Mouse (Mus musculus) liver, embryonic 11.5 days (tissue): ENCODE data around the gene Strap. TPM values are rescaled to one million over a fixed set of nuclear protein-coding genes. Genes with fewer than 3 reads are reported as not detected.

Source experiments
- ATAC-seq: fragments of 200-750 bp; cut with Nextera tagmentation; replicated peaks from 2 replicates; pipeline ENCODE4 v1.8.0; 2017; ENCODE audit warnings: moderate number of reproducible peaks, mild to moderate bottlenecking, moderate TSS enrichment, moderate library complexity; ENCODE audit not compliant: low FRiP score
- DNase-seq: peaks from one replicate; pipeline ENCODE4 v3.0.0-alpha.2; 2017; ENCODE audit warnings: low spot score
- H3K27ac ChIP-seq: fragments of 300-500 bp; sonication (generic); 2 replicates; pipeline ENCODE4 v1.5.1; 2014; ENCODE audit warnings: mild to moderate bottlenecking, low read depth, low read length, control low read depth
- H3K27me3 ChIP-seq: fragments of 300-500 bp; sonication (generic); replicated peaks from 2 replicates; pipeline ENCODE4 v1.6.1; 2014; ENCODE audit warnings: low read length, mixed read lengths; ENCODE audit not compliant: control insufficient read depth, insufficient read depth
- H3K36me3 ChIP-seq: fragments of 300-500 bp; sonication (generic); 2 replicates; pipeline ENCODE4 v1.6.1; 2014; ENCODE audit warnings: mild to moderate bottlenecking, low read length, moderate library complexity, mixed read lengths; ENCODE audit not compliant: control insufficient read depth, insufficient read depth
- H3K4me1 ChIP-seq: fragments of 300-500 bp; sonication (generic); replicated peaks from 2 replicates; pipeline ENCODE4 v1.6.1; 2014; ENCODE audit warnings: low read length, mixed read lengths; ENCODE audit not compliant: control insufficient read depth, insufficient read depth
- H3K4me2 ChIP-seq: fragments of 300-500 bp; sonication (generic); 2 replicates; pipeline ENCODE4 v1.6.1; 2014; ENCODE audit warnings: mild to moderate bottlenecking, control low read depth, moderate library complexity
- H3K4me3 ChIP-seq: fragments of 300-500 bp; sonication (generic); 2 replicates; pipeline ENCODE4 v1.5.1; 2014; ENCODE audit warnings: low read depth, low read length, control low read depth
- H3K9ac ChIP-seq: fragments of 300-500 bp; sonication (generic); 2 replicates; pipeline ENCODE4 v1.6.1; 2014; ENCODE audit warnings: low read depth, low read length, control low read depth
- H3K9me3 ChIP-seq: fragments of 300-500 bp; sonication (generic); 2 replicates; pipeline ENCODE4 v1.6.1; 2016; ENCODE audit warnings: low read length, inconsistent platforms, mixed read lengths; ENCODE audit not compliant: control insufficient read depth
- WGBS: fragments of 180-500 bp; shearing (Covaris S2); extraction: QIAGEN DNeasy Blood & Tissue Kit; methylation state at CpG from one replicate; pipeline ENCODE4 v1.1.7; 2014; 5-methylcytosine and 5-hydroxymethylcytosine counted together
- polyA plus RNA-seq: library from polyadenylated mRNA; unstranded; fragments of >200 nt; fragmentation: Nextera tagmentation; extraction: Ambion mirVana; gene quantifications from 2 replicates; pipeline ENCODE4 v1.2.1, GENCODE M21; 2014

Gene Strap
- polyA plus RNA-seq, 1 experiment from 2014 or later, result 188 TPM

DNA sequence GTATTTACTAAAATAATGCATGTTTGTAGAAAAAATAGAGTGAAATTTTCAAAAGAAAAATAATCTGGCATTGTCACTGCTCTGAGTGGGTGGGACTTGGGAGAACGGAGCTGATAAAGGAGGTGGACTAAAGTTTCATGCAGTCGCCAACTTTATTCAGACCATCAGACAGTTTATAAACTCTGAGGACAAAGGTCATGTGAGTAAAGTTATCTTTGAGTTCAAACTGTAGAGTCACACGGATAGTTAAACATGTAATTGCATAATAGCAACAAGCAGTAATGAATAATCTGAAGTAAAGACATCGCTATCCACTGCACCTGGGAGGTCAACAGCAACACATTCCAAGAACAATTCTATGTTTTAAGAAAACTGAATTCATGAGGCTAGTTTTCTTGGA is 9.8 kb downstream of the Strap start:
- DNase-seq, result no peak
- Histone ChIP-seq H3K27me3 (no peaks in the 10 kb centered on the region), H3K9ac (no peak overlapping the region), H3K4me1 (no peaks in the 10 kb centered on the region; the same call in none of the 2 replicates), H3K36me3 (peaks cover 35% of the 10 kb centered on the region), H3K4me3 (no peak overlapping the region), H3K9me3 (no peaks in the 10 kb centered on the region), H3K27ac (no peak overlapping the region), H3K4me2 (no peak overlapping the region)
- WGBS, result 87% methylated on average over 4 of the region's 4 CpGs
- ATAC-seq, result no peak

DNA sequence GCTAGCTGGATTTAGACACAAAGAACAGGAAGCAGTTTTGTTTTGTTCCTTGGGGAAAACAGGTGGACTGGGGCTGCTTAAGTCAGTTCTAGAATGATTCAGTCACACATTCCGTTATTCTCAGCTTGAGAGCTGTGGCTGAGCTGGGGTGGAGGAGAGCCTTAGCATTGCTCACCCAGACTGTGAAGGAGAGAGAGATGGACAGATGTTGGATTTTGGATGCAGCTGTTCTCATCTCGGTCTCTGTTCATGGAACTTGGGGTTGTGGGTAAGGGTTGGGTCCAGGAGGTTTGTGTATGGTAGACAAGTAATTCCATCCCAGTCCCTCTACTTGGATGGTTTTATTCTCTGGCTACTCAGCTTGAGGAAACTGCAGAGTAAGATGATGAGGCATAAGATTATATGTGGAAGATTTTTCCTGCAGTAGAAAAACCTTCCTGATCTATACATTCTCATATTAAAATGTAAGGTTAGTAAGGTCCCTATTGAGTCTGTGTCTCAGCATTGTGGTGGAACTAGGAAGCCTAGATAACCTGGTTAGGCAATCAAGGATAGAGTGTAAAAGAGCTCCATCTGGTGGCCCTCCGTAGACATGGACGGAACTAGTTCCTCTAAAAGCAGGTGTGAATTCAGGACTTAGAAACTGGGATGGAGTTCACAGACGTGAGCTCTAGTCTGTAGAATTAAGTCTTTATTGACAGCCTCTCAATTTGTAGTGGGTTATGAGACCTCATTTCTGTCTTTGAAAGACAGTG is 12.5 kb downstream of the Strap start:
- Histone ChIP-seq H3K4me2 (no peak overlapping the region), H3K27me3 (no peaks in the 10 kb centered on the region), H3K9ac (no peak overlapping the region), H3K4me1 (no peaks in the 10 kb centered on the region), H3K36me3 (peaks cover 34% of the 10 kb centered on the region), H3K4me3 (no peak overlapping the region), H3K27ac (no peak overlapping the region), H3K9me3 (no peaks in the 10 kb centered on the region)
- WGBS, result 79% methylated on average over 5 of the region's 5 CpGs
- DNase-seq (peak; percentile 21), ATAC-seq (peak; percentile 57; the same call in 1 of the 2 replicates)

DNA sequence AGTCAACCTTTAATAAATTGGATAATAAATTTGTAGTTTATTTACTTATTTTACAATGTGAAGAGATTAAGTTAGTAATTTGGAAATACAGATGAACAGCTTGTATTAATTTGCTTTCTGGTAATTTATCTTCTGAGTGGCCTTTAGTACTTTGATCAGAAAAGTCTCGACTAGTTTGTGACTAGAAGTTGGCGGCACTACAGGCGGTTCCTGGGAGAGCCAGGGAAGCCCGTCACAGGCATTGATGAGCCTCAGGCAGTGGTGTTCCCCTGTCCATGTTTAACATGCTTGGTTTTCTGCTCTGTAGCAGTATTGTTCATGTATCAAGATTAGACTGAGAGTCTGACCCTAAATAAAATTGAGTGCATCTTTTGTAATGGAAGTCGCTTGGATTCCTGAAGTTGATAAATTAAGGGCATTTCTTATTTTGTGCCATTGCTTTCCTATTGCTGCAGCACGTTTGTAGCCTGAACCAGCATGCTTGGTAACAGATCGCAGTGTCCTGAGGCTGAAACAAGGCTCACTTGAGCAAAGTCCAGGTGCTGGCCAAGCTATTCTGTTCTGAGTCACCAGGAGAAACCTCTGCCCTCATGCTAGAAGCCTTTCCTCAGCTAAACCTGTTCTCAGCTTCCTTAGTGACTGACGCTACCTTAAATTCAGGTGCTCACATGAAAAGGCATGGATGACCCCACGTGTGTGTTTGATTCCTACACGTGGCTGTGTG is 16.8 kb downstream of the Strap start:
- H3K4me2 ChIP-seq, result no peak overlapping the region
- ATAC-seq (no peak), DNase-seq (peak; percentile 26)
- no peak overlapping the region for H3K27ac ChIP-seq
- H3K27me3 ChIP-seq, result no peaks in the 10 kb centered on the region
- H3K9ac ChIP-seq, result no peak overlapping the region
- 0 out of 2 replicates have a peak, but pooled peaks cover 2% of the 10 kb centered on the region for H3K4me1 ChIP-seq
- H3K4me3 ChIP-seq, result no peak overlapping the region
- H3K36me3 ChIP-seq, result peaks cover 21% of the 10 kb centered on the region
- WGBS, result 88% methylated on average over 10 of the region's 10 CpGs
- no peaks in the 10 kb centered on the region for H3K9me3 ChIP-seq

DNA sequence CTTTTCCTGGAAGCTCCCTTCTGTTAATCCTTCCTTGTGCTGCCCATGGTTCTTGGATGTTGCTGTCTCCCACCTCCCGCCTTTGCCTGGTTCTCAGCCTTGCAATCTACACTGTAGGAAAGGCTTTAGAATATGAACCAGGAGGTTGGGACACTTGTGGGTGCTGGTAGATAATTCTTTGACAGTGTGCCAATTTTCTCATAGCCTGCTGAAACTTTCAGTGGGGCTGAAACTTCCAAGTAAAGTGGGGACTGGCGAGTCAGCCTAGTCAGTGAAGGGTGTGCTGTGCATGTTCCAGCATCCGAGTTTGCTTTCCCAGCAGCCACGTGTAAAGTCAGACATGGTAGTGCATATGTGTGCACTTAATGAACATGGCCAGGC is 17.4 kb downstream of the Strap start:
- Histone ChIP-seq H3K9me3 (no peaks in the 10 kb centered on the region), H3K27me3 (no peaks in the 10 kb centered on the region), H3K4me1 (0 out of 2 replicates have a peak, but pooled peaks cover 2% of the 10 kb centered on the region), H3K36me3 (peaks cover 21% of the 10 kb centered on the region), H3K4me3 (no peak overlapping the region), H3K27ac (no peak overlapping the region), H3K9ac (no peak overlapping the region), H3K4me2 (no peak overlapping the region)
- 87% methylated on average over 4 of the region's 4 CpGs for WGBS
- ATAC-seq (no peak), DNase-seq (peak; percentile 27)

DNA sequence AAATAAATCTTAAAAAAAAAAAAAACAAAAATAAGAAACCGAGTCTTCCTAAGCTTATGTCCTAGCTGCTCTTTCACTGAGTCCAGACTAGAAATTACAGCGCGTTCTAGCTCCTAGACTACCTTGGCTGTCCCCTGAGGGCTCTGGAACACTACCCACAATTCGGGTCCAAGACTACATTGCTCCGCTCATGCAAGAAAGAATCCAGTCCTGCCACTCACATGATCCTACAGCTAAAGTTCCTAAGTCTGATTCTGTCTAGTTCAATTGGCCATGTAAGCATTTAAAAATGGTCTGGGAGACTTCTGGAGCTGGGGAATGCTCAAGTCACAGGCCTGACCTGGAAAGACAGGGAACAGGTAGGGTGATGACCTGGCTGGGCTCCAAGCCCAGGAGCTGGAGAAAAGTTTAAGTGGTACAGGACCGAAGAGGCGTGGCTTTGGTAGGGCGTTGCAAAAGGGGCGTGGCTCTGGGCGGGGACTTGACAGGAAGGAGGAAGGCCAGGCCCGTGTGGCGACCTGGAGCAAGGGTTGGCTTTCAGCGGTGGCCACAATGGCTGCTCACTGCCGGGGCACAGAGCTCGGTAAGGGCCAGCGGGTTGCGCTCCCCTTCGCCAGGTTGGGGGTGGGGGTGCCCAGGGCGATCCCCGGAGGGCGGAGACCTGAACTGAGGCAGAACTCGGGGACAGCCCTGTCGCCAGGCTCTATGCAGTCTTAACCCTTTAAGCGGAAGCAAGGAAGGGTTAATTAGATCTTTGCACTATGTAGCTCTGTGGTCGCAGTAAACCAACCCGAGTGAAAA is 19.4 kb downstream of the Strap start, which contains the start of gene Dera:
TSS of gene Dera (plus strand) at position 491 of the 801 bp plus-strand sequence.
- peaks cover 2% of the 10 kb centered on the region; the same call in 1 of the 2 replicates for H3K4me1 ChIP-seq
- peak; percentile 94 for ATAC-seq
- H3K27me3 ChIP-seq, result no peaks in the 10 kb centered on the region
- H3K4me3 ChIP-seq, result peak within 1 kb of the TSS; percentile 74
- 11% methylated on average over 26 of the region's 26 CpGs for WGBS
- peak within 1 kb of the TSS; percentile 62; the same call in 1 of the 2 replicates for H3K27ac ChIP-seq
- no peaks in the 10 kb centered on the region for H3K9me3 ChIP-seq
- DNase-seq, result peak; percentile 90
- H3K9ac ChIP-seq, result peak within 1 kb of the TSS; percentile 78
- H3K36me3 ChIP-seq, result peaks cover 19% of the 10 kb centered on the region
- H3K4me2 ChIP-seq, result peak within 1 kb of the TSS; percentile 64

DNA sequence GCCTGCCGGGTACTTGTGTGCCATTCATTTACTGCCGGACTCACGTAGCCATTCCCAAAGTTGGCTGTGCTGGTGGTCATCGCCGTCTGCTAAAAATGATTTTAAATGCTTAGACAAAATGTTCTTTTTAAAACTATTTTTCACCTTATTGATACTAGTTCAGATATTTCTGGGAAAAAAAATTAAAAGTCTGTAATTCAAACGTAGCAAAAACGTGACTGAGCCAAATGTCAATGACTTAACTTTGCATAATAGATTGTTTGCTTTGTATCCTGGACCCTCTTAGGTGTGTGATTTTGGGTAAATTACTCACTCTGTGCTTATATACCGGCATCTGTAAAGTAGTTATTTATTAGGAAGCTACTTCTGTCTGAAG is 20.0 kb downstream of the Strap start:
- no peaks in the 10 kb centered on the region for H3K27me3 ChIP-seq
- H3K36me3 ChIP-seq, result peaks cover 14% of the 10 kb centered on the region
- ATAC-seq (no peak), DNase-seq (no peak)
- no peaks in the 10 kb centered on the region for H3K9me3 ChIP-seq
- H3K9ac ChIP-seq, result peak overlapping the region; percentile 78
- peak overlapping the region; percentile 62; the same call in 1 of the 2 replicates for H3K27ac ChIP-seq
- WGBS, result 5% methylated on average over 8 of the region's 8 CpGs
- H3K4me1 ChIP-seq, result peaks cover 2% of the 10 kb centered on the region; the same call in 1 of the 2 replicates
- peak overlapping the region; percentile 64 for H3K4me2 ChIP-seq
- H3K4me3 ChIP-seq, result peak overlapping the region; percentile 74

DNA sequence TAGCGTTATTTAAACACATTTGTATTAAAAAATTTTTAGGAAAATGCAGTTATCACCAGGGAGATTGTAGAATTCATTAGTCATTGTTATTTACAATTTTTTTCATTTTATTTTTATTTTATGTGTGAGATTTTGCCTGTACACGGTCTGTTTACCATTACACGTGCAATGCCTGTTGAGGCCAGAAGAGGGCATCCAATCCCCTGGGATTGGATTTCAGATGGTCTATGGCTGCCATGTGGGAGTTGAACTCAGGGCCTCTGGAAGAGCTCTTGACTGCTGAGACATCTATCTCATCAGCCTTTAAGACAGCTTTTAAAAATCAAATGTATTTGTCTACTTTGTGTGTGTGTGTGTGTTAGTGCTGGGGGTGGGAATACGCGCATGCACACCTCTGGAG is 21.4 kb downstream of the Strap start:
- Histone ChIP-seq H3K9ac (no peak overlapping the region), H3K4me2 (no peak overlapping the region), H3K4me3 (no peak overlapping the region), H3K27ac (no peak overlapping the region), H3K36me3 (peaks cover 7% of the 10 kb centered on the region), H3K27me3 (no peaks in the 10 kb centered on the region), H3K4me1 (peaks cover 2% of the 10 kb centered on the region; the same call in 1 of the 2 replicates), H3K9me3 (no peaks in the 10 kb centered on the region)
- ATAC-seq (no peak), DNase-seq (peak; percentile 29)
- 58% methylated on average over 5 of the region's 5 CpGs for WGBS

DNA sequence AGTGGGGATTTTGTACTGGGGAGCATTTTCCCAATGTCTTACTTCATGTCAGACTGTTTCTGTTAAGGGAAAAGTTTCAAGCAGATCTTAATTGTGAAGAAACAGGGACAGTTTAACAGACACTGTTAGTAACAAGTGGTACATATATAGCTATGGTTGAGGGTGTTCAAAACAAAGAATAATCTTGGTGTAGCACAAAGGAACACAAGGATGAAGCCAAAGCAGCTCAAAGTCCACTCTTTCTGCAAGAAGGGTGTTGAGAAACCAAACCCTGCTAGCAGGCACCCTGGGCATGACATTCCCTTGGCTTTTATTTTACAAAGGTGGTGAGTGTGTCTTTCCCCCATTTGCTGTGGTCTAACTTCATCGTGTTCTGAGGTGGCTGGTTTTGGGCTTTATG is 23.0 kb downstream of the Strap start:
- Histone ChIP-seq H3K27ac (no peak overlapping the region), H3K4me2 (no peak overlapping the region), H3K9me3 (no peaks in the 10 kb centered on the region), H3K4me1 (peaks cover 2% of the 10 kb centered on the region; the same call in 1 of the 2 replicates), H3K27me3 (no peaks in the 10 kb centered on the region), H3K9ac (no peak overlapping the region), H3K36me3 (no peaks in the 10 kb centered on the region), H3K4me3 (no peak overlapping the region)
- 82% methylated on average over 1 of the region's 1 CpGs for WGBS
- ATAC-seq, result no peak
- DNase-seq, result no peak
